Comparison of ENCODE assay signal across 18 mouse cellular contexts in the genomic region with DNA sequence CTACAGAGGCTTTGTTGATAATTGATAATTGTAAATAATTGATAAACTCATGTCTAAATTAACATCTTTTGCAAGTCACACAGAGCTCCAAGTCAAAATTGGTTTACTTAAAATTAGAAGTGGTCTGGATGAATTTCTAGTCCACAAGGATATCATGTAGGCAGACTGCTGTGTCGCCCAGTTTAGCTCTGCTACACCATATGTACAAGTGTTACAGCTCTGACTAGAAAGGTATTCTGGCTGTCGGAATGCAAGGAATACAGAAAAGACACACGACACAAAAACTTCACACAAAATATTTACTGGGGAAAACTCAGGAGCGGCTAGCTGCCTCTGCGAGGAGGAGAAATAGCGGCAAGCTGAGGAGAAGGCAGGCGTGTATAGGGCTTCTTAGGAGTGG.
"Had no signal": no experiment of that assay in that cellular context is flagged by ENCODE, and none has a peak within 500 bp of the region (broad histone marks: within the 10 kb centered on the region; RNA-seq: fewer than 3 reads in every experiment).

No protein-coding gene starts in this region.

- DNase-seq: lung, adult 18-20 months; lung, embryonic 14.5 days; lung, postnatal 10 days; lung, postnatal 4 days; midbrain, embryonic 14.5 days; retina, postnatal 1 day; right cerebral cortex, postnatal 14 days; right cerebral cortex, postnatal 4 days; spleen, adult 18-20 months; thymus, adult 2 months; thymus, postnatal 25 days; thymus, postnatal 4 days had no signal

- H3K4me3 ChIP-seq: midbrain, embryonic 10.5 days; midbrain, embryonic 12.5 days; myocyte; neural tube, embryonic 13.5 days; neural tube, embryonic 15.5 days had no signal

- H3K27ac ChIP-seq: midbrain, embryonic 10.5 days; midbrain, embryonic 12.5 days; neural tube, embryonic 13.5 days; neural tube, embryonic 15.5 days had no signal

- ATAC-seq: midbrain, embryonic 16.5 days had no signal
